Mouse (Mus musculus): ENCODE measurements around the gene Lancl3.
"Not testable (repeated sequence)": the region's sequence is repeated elsewhere in the genome, so short reads cannot be mapped to it uniquely, and the experiment has no call there.

Lancl3 gene

DNA sequence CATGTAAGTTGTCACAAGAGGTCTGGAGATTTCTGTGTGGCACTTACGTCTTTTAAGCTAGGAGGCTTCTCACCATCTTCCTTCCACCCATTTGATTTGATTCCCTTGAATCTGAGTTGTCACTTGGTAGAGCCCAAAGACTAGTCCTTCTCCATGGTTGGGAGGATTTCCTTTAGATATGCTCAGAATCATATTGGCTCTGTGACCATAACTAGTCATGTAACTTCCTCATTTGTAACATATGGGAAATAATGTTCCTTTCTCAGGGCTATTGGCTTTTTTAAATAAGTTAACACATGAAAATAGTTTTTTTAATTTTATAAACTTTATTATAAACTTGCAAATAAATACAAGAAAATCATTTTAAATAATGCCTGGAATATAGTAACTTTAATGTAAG, 59.6 kb downstream of the Lancl3 start:
- DNase-seq (ENCODE audit: low spot score): no peak

DNA sequence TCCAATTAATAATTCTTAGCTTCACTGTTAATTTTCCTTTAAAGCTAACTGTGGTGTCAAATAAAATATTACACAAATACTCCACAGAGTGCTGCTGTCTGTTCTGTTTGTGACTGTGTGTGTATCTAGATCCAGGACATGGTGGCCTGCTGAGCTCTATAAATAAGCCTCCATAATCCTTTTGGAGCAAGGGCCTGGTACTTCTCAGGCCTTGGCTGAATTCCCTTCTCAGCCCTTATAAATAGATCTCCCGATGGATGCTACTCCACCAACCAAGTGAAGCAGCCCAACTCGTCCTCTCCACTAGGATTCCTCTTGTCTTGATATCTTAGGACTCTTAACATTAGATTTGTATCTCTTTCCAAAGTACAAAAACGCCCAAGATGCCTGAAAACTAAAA, 71.4 kb downstream of the Lancl3 start:
- DNase-seq (ENCODE audit: low spot score): no peak

DNA sequence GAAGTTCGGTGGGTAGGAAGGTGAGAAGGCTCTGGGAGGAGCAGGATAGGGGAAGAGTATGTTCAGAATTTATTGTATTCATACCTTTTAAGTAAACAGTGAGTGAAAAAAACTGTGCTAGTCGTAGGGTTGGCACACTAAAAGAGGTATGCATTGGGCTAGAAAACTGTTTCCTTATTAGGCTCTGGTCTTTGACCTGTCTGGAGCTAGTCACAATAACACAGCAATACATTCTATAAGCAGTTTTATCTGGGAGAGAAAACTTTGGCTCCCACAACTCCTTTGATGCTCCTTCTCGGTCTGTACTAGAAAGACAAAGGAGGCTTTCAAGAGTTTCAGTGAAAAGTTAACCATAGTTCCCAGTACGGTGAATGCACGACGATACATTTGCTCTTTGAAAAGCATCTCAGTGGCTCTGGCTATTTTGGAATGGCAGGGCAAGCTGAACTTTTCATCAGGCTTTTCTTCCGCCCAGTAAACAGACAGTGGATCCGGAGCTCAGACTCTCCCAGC, 72.3 kb downstream of the Lancl3 start:
- DNase-seq (ENCODE audit: low spot score): no peak

DNA sequence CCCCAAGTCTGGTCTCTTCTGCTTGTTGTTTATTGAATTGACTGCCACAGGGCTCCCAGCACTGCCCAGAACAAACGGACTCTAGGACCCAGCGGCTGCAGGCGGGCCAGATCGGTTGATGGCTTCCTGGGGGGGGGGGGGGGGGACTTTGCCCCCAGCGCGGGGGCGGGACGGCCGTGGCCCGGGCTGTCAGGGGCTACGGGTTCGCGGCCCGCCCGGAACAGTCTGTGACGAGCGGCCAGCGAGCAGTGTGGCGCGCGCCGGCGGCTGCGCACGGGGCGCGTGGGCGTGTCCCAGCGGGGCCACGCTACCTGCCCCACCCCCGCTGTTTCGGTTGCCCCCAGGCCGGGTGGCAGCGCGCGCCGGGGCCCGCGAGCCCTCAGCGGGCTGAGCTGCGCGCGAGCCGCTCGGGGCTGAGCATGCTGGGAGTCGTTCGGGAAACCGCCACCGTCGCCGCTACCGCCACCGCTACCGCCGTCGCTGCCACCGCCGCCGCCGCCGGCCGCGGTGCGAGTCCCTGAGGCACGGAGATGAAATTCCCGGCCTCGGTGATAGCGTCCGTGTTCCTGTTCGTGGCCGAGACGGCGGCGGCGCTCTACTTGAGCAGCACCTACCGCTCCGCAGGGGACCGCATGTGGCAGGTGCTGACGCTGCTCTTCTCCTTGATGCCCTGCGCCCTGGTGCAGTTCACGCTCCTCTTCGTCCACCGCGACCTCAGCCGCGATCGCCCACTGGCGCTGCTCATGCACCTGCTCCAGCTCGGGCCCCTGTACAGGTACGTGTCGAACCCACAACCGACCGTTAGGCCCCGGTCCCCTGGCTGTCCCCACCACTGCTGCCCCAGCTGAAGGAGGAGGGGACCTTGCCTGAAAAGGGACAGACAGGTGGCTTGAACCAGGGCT, 73.0 kb downstream of the Lancl3 start, which contains the start of gene Xk:
Gene Xk (plus strand): TSS at position 297 of the 902 bp plus-strand sequence.
- DNase-seq (ENCODE audit: low spot score): peak; percentile 15

DNA sequence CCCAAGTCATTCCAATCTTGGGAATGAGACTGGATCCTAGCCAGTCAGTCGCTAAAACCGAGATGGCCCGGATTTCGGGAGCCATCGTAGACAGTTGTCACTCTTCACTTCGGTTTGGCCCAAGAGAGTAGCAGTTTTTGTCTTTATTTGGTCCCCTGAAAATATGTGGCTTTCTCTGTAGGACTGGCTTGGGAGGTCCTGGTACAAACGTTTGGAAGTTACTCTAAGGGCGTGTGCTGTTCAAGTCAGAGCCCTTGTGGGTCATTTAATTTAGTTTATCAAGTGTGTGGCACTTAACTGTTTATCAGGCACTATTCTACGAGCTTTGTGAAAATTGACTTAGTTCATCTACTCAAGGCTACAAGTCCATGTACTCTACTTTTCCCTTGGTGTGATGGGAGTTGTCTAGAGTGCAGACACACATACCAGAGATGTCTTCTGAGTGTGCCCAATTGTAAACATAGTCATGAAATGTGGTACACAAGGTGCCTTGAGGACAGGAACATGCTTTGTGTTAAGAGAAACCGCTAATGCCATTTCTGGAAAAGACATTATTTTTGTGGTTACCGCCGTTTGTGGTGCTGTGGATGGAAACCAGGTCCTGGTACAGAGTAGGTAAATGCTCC, 73.8 kb downstream of the Lancl3 start:
- DNase-seq (ENCODE audit: low spot score): no peak

DNA sequence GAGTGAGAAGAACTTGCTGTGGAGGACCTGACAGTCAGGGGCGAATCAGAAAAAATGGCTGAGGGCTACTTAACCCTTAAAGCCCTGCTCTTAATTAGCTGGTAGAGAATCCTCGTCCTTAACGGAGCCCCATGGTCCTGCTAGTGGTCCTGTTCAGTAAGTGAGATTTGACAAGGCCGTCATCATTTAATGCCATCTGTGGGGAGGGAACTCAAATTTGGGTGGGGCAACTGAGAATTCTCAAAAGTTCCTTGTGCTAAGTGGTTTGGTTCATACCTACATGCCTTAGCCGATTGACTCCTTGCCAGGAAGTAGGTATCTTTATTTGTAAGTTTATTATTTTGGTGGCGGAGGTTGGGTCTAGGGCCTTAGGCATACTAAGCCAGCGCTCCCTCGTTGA, 74.6 kb downstream of the Lancl3 start:
- no peak for DNase-seq (ENCODE audit: low spot score)

DNA sequence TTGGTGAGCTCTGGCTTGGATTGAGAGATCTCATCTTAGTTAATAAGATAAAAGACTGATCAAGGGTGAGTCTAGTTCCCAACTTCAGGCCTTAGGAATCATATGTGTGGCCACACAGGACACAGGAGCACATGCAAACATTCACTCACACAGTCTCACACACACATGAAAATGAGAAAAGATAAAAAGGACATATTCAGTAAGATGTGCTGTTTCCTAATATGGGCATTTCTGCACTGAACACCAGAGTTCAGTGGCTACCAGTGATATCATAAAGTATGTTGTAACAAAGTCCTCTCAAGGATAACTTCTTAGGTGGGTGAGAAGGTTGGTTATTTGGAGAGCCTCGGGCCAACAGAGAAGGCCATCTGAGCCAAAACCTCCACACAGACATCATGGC, 83.8 kb downstream of the Lancl3 start, which contains the start of gene H2al1m:
Gene H2al1m (plus strand): TSS at position 301 of the 400 bp plus-strand sequence.
- DNase-seq (ENCODE audit: low spot score): not testable (repeated sequence)

DNA sequence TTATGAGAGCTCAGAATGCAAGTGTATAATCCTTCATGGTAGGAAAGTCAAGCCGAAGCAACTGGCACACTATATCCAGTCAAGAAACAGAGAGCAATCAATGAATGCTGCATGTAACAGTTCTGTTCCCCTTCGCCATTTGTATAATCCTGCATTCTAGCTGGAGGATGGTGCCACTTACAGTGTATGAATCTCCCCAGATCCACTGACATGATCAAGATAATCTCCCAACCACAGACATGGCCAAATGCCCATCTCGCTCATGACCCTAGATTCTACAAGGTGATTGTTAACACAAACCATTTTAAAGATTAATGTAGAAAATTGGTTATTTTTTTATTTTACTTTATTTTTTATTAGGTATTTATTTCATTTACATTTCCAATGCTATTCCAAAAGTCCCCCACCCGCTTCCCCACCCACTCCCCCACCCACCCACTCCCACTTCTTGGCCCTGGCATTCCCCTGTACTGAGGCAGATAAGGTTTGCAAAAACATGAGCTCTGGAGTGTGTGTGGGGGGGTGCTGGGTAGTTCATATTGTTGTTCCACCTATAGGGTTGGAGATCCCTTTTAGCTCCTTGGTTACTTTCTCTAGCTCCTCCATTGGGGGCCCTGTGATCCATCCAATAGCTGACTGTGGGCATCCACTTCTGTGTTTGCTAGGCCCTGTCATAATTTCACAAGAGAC, 93.6 kb downstream of the Lancl3 start:
- DNase-seq (ENCODE audit: low spot score): not testable (repeated sequence)

DNA sequence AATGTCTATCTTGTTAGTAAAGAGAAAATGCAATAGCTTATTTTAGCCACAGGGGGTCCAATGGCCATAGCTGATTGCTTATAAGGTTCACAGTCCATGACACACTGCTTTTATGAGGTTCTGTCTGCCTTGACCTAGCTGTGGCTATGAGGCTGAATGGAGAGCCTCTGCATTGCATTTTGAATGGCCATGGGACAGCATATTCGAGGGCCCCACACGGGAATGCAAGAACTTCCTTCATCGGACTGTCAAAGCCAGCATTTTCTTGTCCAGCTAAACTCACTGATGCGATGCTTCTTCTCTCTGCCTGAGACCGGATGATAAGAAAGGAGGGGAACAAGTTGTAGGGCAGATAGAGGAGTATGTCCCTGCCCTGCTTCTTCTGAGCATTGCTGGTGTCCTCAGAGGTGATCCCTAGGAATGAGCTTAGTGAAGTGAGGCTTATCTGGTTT, 98.7 kb downstream of the Lancl3 start:
- no peak for DNase-seq (ENCODE audit: low spot score)

DNA sequence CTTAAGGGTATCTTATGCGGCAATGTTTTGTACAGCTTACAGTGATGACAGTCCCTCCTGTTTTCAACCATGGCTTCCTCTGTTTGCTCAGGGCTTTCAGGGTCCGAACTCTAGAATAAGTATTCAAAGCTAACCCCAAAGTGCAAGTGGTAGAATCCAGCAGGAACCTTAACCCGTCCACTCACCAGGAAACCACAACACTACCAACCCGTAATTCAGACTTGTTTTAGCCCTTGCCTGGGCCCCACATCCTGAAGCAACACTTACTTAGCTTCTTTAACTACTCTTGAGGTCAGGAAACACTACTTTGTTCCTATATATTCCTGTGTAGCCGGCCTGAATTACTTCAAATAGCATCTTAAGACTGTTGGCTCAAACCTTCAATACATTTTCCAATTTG, 103.1 kb downstream of the Lancl3 start:
- no peak for DNase-seq (ENCODE audit: low spot score)

DNA sequence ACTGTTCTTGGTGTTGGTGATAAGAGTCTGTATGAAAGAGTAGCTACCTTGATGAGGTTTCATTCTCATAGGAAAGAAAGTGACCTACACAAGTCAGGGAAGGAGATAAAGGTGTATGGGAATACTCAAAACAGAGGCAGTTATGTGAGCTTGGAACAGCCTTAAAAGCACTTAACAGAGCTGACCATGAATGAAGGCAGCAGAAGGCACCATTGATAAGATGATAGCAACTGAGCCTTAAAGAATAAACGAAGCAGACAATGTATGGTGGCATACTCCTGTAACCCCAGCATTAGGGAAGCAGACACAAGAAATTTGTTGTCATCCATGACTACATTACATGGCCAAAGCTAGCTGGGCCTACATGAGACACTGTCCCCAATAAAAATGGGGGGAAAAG, 103.8 kb downstream of the Lancl3 start:
- DNase-seq (ENCODE audit: low spot score): no peak

DNA sequence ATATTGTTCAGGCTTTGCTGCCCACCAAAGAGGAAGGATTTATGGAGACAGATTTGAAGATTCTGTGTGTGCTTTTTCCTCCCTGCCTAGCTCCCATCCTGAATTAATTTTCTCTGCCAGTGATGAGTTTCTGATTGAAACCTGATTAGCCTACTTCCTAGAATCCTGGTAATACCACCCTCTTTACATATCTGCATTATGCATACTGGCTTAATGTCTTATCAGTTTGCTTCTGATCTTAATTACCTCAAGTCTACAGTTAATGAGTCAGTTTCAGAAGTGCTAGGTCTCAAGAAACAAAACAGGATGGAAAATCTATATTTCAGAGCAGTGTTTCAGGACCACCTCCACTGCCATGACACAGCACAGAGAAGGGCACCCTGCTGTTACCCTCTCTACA, 116.8 kb downstream of the Lancl3 start:
- not testable (repeated sequence) for DNase-seq (ENCODE audit: low spot score)

All from ovary, adult 18-20 months (tissue).